Mouse (Mus musculus): Measurements from ENCODE around the gene Akt3.

Gene Akt3

GRCm38 (mm10) chr1:177010607-177011302, 247.2 kb downstream of the Akt3 start:
- DNase-seq (ENCODE audit: low spot score) = no peak

GRCm38 (mm10) chr1:177010041-177010440, 248.0 kb downstream of the Akt3 start:
- DNase-seq (ENCODE audit: low spot score) = no peak

- DNase-seq (ENCODE audit: low spot score) = no peak
Measured at GRCm38 (mm10) chr1:177008777-177009176, 249.2 kb downstream of the Akt3 start.

GRCm38 (mm10) chr1:177007405-177007804, 250.6 kb downstream of the Akt3 start:
- DNase-seq (ENCODE audit: low spot score) = no peak

- no peak for DNase-seq (ENCODE audit: low spot score)
Measured at GRCm38 (mm10) chr1:177004041-177004741, 253.8 kb downstream of the Akt3 start.

- DNase-seq (ENCODE audit: low spot score) = no peak
Measured at GRCm38 (mm10) chr1:177002951-177003350, 255.1 kb downstream of the Akt3 start.

GRCm38 (mm10) chr1:176999011-176999410, 259.0 kb downstream of the Akt3 start:
- no peak for DNase-seq (ENCODE audit: low spot score)

GRCm38 (mm10) chr1:176997711-176998689, 260.0 kb downstream of the Akt3 start:
- no peak for DNase-seq (ENCODE audit: low spot score)

GRCm38 (mm10) chr1:176997254-176997653, 260.7 kb downstream of the Akt3 start:
- DNase-seq (ENCODE audit: low spot score) = no peak

GRCm38 (mm10) chr1:176996630-176997201, 261.3 kb downstream of the Akt3 start:
- no peak for DNase-seq (ENCODE audit: low spot score)

GRCm38 (mm10) chr1:176996166-176996565, 261.8 kb downstream of the Akt3 start:
- no peak for DNase-seq (ENCODE audit: low spot score)

GRCm38 (mm10) chr1:176995419-176995775, 262.6 kb downstream of the Akt3 start:
- no peak for DNase-seq (ENCODE audit: low spot score)

- DNase-seq (ENCODE audit: low spot score) = no peak
Measured at GRCm38 (mm10) chr1:176994707-176995418, 263.1 kb downstream of the Akt3 start.

- DNase-seq (ENCODE audit: low spot score) = no peak
Measured at GRCm38 (mm10) chr1:176994087-176994486, 263.9 kb downstream of the Akt3 start.

GRCm38 (mm10) chr1:176993141-176994010, 264.6 kb downstream of the Akt3 start:
- no peak for DNase-seq (ENCODE audit: low spot score)

GRCm38 (mm10) chr1:176992517-176992916, 265.5 kb downstream of the Akt3 start:
- DNase-seq (ENCODE audit: low spot score) = no peak

- DNase-seq (ENCODE audit: low spot score) = no peak
Measured at GRCm38 (mm10) chr1:176991473-176991872, 266.5 kb downstream of the Akt3 start.

GRCm38 (mm10) chr1:176986990-176987740, 270.8 kb downstream of the Akt3 start:
- no peak for DNase-seq (ENCODE audit: low spot score)

- no peak for DNase-seq (ENCODE audit: low spot score)
Measured at GRCm38 (mm10) chr1:176986275-176986674, 271.7 kb downstream of the Akt3 start.

- DNase-seq (ENCODE audit: low spot score) = no peak
Measured at GRCm38 (mm10) chr1:176985691-176986090, 272.3 kb downstream of the Akt3 start.

Data from urinary bladder, postnatal 25 days (tissue).